Mouse (Mus musculus) erythroid progenitor cell, adult 5-6 weeks (primary cell): ENCODE data around the gene Sez6l. TPM values are rescaled to one million over a fixed set of nuclear protein-coding genes. Genes with fewer than 3 reads are reported as not detected.

Experiments used
- ATAC-seq: replicated peaks from 2 replicates; pipeline ENCODE4 v1.8.0; 2016; ENCODE audit warnings: moderate number of reproducible peaks, mild to moderate bottlenecking, moderate TSS enrichment, inconsistent platforms; ENCODE audit not compliant: poor library complexity, low FRiP score, severe bottlenecking
- total RNA-seq, 2 experiments: library from RNA; stranded (forward) in 1 of 2; stranded (reverse) in 1 of 2; fragments of 150-400 nt in 1 of 2; fragments of 186-747, 209-891 nt in 1 of 2; gene quantifications; 2 replicates each; pipeline versions ENCODE4 v1.2.3 to v1.2.4; 2015 to 2017; ENCODE audit warnings: low replicate concordance in 2 of 2

The Sez6l gene
- total RNA-seq, 2 experiments from 2014 or later = not detected

DNA sequence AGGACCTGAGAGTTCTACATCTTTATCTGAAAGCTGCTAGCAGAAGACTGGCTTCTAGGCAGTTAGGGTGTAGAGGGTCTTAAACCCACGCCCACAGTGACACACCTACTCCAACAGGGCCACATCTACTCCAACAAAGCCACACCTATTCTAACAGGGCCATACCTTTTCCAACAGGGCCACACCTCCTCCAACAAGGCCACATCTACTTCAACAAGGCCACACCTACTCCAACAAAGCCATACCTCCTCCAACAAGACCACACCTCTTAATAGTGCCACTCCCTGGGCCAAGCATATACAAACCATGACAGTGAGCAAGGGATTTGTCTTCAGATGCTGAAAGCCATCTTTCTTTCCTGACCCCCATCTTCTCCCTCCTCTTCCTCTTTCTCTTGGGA lies 14.7 kb upstream of the Sez6l start:
- no peak for ATAC-seq

DNA sequence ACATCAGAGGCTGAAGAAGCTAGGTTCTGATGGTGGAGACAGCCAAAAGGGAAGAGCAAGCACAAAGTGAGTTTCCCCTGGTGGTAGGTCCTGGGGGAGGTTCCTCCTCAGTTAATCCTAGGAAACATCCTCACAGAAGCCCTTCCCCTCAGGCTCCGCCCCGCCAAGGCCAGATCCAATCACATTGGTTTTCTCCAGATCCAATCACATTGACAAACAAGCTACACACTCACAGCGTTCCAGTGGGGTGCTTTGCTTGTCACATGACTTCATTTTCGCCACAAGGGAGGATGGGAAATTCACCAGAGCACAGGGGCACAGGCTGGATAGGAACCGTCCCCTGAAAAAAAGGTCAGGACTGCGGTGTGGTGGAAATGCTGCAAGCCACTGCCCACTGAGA lies 9.1 kb upstream of the Sez6l start:
- ATAC-seq = no peak

DNA sequence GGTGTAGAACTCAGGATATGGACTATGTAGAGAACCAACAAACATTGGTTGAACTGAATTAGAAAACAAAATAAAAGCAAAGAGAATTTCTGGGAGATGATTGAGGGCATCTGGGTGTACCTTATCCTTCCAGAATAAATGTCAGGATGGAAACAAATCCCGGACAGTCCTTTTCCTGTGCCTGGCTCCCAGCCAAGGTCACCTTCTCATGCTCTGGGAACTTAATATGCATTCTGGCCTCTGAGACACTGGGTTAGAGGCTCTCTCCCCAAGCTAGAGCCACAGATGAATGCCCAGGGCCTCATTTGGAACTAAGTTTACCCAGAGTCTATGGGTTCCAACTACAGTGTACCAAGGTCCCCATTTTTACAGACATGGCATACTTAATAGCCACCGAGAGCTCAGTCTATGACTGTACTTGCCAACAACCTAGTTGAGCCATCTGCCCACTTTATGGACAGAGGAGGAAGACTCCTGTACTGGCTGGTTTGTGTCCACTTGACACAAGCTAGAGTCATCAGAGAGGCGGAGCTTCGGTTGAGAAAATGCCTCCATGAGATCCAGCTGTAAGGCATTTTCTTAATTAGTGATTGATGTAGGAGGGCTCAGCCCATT lies 7.3 kb upstream of the Sez6l start:
- no peak for ATAC-seq

DNA sequence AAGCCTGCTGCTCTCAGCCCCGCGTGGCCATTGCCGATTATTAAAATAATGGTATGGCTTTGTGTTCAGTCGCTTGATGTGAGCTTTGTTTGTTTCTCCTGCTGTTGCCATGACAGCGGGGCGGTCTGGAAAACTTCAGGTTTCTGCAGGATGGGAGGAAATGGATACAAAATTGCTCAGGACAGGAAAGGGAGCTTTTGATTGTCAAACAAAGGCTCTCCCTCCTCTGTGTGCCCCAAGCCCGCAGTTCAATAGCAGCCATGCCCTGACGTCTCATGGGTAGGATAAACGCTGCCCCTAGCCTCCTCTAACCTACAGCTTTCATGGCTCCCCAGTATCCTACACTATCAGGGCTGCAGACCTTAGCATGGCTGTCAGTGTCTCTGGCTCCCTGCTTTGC lies 6.3 kb upstream of the Sez6l start:
- no peak for ATAC-seq

DNA sequence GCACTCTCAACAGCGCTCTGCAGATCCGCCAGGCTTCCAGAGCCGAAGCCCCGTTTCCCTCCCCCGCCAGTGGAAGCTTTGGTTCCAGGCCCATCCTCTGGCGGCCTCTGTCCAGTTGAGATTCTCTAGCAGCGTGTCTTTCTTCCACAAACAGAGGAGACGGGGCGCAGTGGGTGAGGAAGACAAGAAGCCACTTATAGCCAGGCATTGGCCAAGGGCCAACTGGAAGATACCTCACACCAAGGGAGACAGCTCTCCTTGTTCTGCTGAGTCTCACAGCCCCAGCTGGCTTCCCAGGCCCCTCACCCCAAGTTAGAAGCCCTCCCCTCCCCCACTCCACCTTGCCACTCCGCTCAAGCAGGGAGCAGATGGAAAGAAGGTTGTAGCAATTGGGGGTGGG lies 765 bp upstream of the Sez6l start:
- ATAC-seq = no peak

DNA sequence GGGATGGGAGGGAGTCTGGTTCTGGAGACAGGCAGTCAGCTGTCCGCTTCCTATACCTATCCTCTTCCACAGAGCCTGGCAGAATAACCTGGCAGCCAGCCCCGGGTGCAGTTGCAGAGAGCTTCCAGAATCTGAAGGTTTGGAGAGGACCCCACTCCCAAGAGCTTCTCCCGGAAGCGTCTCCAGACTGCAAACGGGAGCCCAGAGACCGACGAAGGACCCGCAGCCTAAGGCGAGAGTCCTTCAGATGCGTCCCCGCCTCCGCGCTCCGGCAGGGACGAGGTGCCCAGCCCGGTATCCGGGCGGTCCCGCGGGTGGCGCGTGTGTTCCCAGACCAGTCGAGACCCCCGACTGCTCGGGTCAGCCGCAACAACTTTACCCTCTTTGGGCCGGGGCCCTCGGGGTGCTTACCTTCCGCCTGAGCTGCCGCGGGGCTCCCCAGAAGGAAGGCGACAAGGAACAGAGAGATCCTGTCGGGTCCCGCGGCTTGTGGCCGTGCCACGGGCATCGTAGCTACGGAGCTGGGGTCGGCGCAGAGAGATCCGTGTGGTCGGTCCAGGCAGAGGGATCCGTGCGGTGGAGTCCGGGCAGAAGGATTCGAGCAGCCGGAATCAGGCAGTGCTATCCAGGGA lies 508 bp downstream of the Sez6l start:
- no peak for ATAC-seq

DNA sequence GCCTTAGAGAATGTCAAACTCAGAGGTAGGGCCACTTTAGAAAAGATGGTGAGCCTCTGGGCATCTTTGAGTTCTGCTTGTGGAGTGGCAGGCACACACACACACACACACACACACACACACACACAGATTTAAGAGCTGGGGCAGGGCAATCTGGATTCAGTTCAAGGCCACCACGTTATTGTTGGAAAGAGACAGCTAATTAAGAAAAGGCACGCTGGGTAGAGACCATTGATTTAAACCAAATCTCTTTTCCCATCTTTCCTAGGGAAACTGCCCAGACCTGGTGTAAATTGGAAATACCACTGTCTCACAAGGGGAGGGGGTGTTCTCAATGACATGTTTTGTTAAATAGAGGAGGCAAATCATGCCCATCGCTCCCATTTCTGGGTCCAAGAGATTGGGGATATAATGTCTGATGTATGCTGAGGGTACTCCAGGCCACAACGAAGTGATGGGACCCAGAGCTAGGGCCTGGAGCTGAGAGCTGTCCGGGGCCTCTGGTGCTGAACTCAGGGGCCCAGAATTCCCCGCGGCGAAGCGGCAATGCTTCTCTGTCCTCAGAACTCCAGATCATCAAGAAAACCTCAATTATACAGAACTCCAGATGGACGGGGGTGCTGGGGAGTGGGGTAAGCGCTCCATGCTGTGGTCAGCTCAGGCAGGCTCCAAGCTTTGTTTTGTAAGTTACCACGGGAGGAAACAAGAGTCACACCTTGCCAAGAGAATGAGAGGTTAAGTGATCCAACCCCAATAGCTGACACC lies 1.7 kb downstream of the Sez6l start:
- ATAC-seq = no peak

DNA sequence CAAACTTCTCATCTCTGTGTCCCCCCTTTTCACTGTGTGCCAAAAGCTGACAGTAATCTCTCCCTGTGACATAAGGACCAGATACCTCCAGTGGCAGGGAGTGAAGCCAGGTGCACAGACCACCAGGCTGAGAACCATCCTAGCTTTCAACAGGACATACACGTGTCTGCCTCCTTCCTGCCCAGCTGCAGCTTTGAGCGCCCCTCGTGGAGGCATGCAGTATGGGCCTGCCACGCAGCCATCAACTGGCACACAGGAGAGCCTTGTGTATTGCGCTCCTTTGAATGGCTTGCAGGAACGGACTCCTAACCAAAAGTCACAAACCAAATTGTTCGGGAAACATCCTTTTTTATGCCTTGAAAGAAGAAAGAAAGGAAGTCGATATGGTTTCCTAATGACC lies 3.1 kb downstream of the Sez6l start:
- ATAC-seq = no peak

DNA sequence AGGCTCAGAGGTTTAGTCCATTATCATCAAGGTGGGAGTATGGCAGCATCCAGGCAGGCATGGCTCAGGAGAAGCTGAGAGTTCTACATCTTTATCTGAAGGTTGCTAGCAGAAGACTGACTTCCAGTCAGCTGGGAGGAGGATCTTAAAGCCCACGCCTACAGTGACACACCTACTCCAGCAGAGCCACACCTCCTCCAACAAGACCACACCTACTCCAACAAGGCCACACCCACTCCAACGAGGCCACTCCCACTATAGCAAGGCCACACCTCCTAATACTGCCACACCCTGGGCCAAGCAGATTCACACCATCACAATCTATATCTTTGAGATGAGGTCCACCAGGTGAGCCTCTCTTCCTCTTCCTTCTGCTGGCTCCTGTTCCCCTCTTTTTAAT lies 4.8 kb downstream of the Sez6l start:
- ATAC-seq = no peak

DNA sequence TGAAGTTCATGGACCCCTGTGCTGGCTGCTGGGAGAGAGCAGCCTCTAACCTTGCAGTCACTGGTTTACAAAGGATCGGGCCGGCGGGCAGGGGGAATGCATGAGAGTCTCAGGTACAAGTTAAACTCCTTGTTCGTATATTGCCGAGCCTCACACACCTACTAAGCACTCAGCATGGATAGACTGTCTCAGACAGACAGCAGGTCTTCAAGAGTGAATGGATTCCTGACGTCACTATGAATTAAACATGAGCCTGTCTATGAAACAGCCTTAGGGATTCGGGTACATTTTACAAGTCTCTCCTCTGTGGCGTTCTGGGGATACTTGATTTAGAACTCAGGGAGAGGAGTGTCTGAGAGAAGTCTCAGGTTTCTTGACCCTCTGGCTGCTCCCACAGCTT lies 11.5 kb downstream of the Sez6l start:
- ATAC-seq = no peak

DNA sequence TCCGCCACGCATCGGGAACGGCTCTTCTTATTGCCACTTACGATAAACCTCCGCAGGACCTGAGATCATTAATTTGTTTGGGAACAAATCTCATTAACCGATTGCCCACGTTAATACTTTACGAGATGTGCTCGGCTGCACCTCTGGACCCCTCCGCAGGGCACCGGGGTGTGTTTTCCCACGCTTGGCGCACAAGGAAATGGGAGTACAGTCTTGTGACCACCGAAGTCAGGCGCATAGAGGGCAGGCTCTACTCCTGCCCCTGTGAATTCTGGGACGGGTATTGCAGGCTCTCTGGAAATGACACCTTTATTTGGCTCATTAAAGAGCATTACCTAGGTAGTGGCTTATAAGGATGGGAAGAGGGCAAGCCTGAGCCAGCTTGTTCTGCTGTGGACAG lies 11.9 kb downstream of the Sez6l start:
- ATAC-seq = no peak

DNA sequence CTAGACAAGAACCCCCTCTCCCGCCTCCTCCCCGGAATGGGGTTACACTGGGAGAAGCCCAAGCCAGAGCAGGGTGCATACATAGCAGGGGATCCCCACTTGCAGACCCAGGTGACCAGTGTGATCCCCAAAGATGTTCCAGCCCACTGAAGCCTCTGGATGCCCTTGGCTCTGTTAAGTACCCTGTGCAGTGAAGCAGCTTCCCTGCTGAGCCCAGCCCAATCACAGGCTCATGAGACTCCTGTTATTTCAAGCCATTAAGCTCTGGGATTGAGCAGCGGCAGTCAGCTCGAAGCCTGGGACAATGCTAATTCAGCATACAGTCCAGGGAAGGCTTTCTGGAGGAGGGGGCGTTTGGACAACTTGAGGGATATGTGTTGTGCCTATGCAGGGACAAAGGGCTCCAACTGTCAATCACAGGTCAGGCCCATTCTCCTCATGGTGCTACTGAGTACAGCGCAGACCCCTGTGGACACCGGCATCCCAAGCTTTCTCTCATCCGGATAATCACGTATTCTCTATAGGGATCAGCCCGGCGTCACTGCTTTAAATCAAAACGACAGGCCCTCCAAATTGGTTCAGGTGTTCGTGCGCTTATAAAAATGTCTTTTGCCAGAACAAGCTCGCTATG lies 16.0 kb downstream of the Sez6l start:
- no peak for ATAC-seq

DNA sequence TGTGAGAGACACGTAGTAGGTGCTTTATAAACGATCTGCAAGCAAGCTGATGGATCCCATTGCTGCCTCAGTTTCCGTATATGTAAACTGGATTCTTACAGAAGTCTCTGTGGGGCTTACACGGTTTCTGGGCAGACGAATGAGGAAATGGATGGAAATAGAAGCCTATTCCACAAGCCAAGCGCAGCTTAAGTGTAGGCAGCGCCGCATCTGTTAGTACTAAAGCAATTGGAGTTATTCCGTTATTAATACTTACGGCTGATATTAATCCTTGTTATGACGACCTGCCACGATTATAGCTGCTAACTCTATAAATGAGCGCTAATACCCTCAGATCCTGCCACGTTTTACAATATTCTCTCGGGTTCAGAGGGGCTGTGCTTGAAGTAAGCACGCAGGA lies 16.8 kb downstream of the Sez6l start:
- no peak for ATAC-seq

DNA sequence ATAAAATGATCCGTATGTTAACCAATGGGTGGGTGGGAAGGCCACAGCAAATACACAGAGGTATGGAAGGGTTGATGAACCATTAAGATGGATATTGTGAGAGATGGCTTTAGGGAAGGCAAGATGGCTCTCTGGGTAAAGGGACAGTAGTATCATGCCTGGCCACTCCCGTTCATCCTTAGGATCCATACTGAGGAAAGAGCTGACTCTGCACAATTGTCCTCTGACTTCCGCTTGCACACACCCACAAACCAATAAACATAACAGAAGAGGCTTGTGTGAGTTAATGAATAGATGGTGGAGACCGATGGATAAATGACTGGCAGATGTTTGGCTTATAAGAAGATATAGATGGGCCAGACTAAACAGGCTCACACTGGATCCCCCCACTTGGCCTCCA lies 19.6 kb downstream of the Sez6l start:
- ATAC-seq = no peak

DNA sequence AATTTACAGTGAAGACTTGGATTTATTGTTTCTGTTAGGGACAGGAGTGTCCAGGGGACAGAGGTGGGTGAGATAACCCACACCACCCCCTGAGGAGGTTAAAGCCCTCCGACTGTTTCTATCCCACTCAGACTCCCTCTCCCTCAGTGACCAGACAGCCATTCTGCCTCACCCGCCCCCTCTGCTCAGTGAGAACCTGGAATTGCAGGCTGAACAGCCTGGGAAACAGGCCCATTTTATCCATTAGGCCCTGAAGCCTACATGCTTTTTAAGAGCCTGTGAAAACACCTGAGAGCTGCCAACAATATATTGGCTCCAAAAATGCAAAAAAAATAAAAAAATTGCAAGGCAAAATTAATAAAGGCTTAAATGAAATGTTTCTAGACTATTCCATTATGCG lies 20.3 kb downstream of the Sez6l start:
- ATAC-seq = no peak

DNA sequence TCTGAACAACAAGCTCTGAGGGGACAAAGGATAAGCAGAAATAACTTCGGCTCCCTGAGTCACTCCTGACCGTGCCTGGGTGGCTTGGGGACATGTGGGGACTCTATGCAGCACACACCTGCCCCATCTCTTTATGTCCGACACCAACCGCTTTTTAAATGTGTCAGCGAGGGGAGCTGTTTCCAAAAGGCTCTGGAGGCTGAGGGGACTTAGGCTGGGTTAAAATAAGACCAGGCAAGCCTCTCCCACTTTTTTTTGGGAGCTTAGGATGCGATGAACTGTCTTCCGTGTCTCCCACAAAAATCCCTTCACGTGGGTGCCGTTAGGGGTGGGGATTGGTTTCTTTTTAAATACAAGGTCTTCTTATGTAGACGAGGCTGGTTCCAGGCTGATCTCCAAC lies 22.5 kb downstream of the Sez6l start:
- ATAC-seq = no peak

DNA sequence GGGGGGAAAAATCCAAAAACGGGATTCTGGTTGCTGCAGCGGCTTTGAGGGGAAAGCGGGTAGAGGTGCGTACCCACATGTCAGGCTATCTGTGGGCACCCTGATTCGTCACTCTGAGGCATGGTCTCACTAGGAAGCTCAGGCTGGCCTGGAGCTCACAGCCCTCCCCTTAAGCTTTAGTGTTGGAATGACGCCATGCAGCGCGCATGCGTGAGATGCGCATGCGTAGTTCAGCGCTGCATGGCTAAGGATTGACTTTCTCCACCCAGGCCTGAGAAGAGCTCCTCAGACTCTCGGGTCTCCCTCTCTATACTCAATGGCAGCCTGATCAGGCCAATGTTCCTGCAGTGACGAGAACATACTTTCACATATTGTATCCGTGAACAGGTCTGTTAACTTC lies 24.2 kb downstream of the Sez6l start:
- no peak for ATAC-seq

DNA sequence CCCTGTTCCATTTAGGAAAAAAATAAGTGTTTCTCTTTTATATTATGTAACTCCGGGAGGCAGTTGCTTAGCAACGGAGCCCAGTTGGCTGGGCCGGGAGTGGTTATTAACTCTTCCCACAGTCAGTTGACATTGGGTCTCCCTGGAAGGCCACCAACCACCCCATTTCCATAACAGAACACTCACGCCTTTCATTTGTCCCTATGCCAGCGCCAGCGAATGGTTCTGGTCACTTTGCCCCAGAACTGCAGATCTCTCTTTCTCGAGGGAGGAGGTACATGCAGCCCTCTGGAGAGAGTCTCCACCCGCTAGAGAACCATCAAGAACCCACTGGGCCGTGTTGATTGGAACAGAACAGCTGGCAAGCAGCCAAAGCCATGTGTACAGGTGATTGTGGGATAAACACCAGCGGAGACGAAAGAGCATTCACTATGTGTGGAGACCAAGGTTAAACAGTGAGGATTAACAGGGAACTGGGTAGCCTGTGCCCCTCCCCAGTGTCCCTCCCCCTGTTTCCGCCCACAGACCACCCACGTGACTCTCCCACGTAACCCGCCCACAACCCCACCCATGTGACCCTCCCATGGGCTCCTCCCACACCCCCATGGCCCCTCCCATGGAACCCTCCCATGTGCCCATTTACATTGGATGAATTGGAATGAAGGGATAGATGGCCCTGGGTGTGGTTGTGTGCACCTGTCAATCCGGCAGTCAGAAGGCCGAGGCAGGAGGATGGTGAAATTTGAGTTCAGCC lies 24.8 kb downstream of the Sez6l start:
- ATAC-seq = no peak

DNA sequence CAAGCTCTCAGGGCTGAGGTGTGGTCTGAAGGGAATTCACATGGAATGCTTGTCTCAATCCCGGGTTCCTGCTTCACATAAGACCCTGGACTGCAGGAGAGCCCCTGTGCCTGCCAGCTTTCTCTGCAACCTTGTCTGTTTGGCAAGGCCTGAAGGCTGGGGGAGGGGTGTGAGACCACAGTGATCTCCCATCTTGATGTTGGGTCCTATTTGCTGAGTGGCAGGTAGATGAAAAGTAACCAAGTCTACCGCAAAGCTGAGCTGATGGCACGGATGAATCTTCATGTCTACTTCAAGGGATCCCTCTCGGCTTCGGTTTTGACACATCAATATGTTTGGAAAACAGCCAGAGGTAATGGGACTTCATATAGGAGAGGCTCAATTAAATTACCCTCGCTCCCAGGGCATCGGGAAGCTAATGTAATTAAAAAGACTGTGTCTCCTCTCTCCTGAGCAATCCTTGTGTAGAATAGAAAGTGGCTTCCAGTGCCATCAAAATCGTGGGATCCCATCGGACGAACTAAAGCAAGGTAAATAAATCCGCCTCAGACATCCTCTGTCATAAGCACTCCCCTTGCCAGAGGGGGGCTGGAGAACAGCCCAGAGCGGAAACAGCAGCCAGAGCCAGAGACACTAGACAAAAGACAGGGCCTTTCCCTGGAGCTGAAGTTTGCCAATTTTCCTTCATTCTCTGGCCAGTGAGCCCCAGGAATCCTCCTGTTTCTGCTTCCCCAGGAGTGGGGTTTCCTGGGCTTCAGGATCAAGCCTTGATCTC lies 28.0 kb downstream of the Sez6l start:
- ATAC-seq = no peak

DNA sequence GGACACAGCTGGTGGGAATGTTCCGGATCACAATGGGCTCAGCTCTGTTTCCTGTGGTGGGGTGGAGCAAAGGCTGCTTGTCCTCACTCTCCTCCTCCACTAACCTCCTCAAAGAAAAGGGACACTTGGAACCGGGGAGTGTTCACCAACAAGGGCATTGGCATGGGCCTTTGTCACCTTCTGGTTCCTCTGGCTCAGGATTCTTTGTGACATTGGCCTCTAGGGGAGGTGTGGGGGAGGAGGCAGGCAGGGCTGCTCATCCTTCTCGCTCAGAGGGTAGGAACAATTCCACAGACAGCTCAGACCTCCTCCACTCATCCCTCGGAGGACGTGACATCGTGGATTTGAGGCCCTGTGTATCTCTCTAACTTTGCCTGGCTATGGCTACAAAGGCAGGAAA lies 30.2 kb downstream of the Sez6l start:
- ATAC-seq = no peak
